Mouse (Mus musculus) lung, adult 2 months (tissue): ENCODE data around the gene R3hdm2. TPM values are rescaled to one million over a fixed set of nuclear protein-coding genes. Genes with fewer than 3 reads are reported as not detected.

Experiments
- DNase-seq: peaks from one replicate; pipeline ENCODE4 v3.0.0; 2022
- H3K4me1 ChIP-seq: fragments of 200-500 bp; 2 replicates; pipeline ENCODE4 v1.6.1; 2011; ENCODE audit warnings: low read length; ENCODE audit not compliant: control insufficient read depth, insufficient read depth
- H3K4me3 ChIP-seq: fragments of 200-500 bp; replicated peaks from 2 replicates; pipeline ENCODE3; 2011; ENCODE audit warnings: low read depth, mild to moderate bottlenecking, control low read depth, low read length; ENCODE audit errors: extremely low read depth
- CTCF ChIP-seq: fragments of 200-500 bp; IDR thresholded peaks from 2 replicates; pipeline ENCODE4 v1.5.1; 2011; ENCODE audit warnings: mild to moderate bottlenecking, low read length, control low read depth; ENCODE audit not compliant: insufficient read depth
- POLR2A ChIP-seq: fragments of 200-500 bp; IDR thresholded peaks from 2 replicates; pipeline ENCODE4 v1.6.1; 2011; ENCODE audit warnings: low read depth, mild to moderate bottlenecking, control low read depth, low read length, borderline replicate concordance; ENCODE audit errors: extremely low read depth
- WGBS: fragments of 180-500 bp; shearing (Covaris S2); methylation state at CpG from one replicate; pipeline ENCODE4 v1.1.7; 2018; 5-methylcytosine and 5-hydroxymethylcytosine counted together
- polyA plus RNA-seq: library from polyadenylated mRNA; depleted of rRNA; stranded (reverse); fragments of >200 nt; gene quantifications from 2 replicates; pipeline ENCODE4 v1.2.3, GENCODE M21; 2012

R3hdm2 gene
- polyA plus RNA-seq, 1 experiment = 129 TPM

- TF ChIP-seq CTCF = no peak
- TF ChIP-seq POLR2A = no peak
- H3K4me3 ChIP-seq = no peak within 1 kb of the TSS
- WGBS = under 1% methylated on average over 61 of the region's 78 CpGs
- DNase-seq = no peak
- H3K4me1 ChIP-seq = peaks cover 7% of the 10 kb centered on the region
Observed at GRCm38 (mm10) chr10:127534036-127534928, 154.2 kb downstream of the R3hdm2 start, which contains the start of gene Nxph4. Gene Nxph4 (minus strand): TSS chr10:127534559.

- WGBS = 1% methylated on average over 29 of the region's 30 CpGs
- Histone ChIP-seq H3K4me1 (peaks cover 7% of the 10 kb centered on the region), H3K4me3 (no peak overlapping the region)
- DNase-seq = no peak
- TF ChIP-seq CTCF = no peak
- no peak for TF ChIP-seq POLR2A
Observed at GRCm38 (mm10) chr10:127534929-127535384, 154.8 kb downstream of the R3hdm2 start.

DNA sequence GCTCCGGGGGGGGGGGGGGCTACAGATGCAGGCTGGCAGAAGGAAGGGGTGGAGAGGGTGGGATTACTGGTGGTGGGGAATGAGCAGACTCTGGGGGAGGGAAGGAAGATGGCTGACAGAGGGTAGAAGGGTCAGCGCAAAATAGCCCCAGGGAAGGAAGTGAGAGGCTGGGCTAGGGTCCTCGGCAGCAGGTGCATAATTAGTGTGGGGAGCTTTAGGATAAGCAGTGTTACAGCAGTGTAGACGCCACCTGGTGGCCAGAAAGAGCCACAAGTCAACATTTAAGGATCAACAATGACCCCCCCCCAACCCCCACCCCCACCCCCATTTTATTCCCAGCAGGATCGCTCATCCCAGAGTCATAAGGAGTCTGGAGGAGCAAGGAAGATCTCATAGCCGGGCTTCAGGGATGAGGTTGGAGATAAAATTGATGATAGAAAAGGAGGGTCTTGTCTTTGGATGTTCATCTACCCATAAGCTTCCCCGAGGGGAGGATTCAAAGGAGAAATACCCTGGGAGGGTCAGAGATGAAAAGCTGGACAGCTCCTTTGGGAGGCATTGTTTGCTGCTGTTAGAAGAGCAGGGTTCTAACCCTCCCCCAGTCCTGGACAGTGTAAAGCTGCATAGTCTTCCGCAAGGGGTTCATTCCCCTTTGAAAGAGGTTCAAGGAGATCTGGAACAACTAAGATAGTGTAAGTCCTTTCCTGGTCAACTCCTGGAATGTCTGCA is 156.6 kb downstream of the R3hdm2 start:
- WGBS = 17% methylated on average over 8 of the region's 8 CpGs
- DNase-seq = no peak
- no peak for TF ChIP-seq POLR2A
- peak; percentile 23; the same call in 1 of the 2 replicates for TF ChIP-seq CTCF
- Histone ChIP-seq H3K4me3 (no peak overlapping the region), H3K4me1 (peaks cover 7% of the 10 kb centered on the region)

GRCm38 (mm10) chr10:127537854-127538583 is 157.9 kb downstream of the R3hdm2 start:
- WGBS = 27% methylated on average over 7 of the region's 7 CpGs
- TF ChIP-seq CTCF (peak; percentile 98), POLR2A (no peak; the same call in 1 of the 2 replicates)
- DNase-seq = peak; percentile 74
- Histone ChIP-seq H3K4me3 (no peak overlapping the region), H3K4me1 (peaks cover 7% of the 10 kb centered on the region)

DNA sequence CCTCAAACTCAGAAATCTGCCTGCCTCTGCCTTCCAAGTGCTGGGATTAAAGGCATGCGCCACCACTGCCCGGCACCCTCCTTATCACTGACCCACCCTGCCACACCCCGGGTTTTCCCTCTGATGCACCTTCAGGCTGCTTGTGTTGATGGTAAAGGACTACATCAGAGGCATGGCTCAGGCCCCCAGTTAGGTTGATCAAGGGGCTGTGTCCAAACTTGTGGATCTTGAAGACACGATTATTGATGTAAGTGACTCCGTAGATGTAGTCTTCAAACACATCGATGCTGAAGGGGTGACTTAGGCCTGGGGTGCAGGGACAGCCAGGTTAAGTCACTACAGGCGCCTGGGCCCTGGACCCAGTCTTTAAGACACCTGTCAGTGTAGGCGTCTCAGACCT is 161.4 kb downstream of the R3hdm2 start:
- Histone ChIP-seq H3K4me1 (no peaks in the 10 kb centered on the region), H3K4me3 (no peak overlapping the region)
- WGBS = 91% methylated on average over 8 of the region's 8 CpGs
- no peak for DNase-seq
- TF ChIP-seq CTCF = no peak
- TF ChIP-seq POLR2A = no peak

- TF ChIP-seq CTCF = no peak
- no peak for TF ChIP-seq POLR2A
- WGBS = 69% methylated on average over 13 of the region's 13 CpGs
- no peak for DNase-seq
Observed at GRCm38 (mm10) chr10:127542084-127542483, 162.0 kb downstream of the R3hdm2 start.

DNA sequence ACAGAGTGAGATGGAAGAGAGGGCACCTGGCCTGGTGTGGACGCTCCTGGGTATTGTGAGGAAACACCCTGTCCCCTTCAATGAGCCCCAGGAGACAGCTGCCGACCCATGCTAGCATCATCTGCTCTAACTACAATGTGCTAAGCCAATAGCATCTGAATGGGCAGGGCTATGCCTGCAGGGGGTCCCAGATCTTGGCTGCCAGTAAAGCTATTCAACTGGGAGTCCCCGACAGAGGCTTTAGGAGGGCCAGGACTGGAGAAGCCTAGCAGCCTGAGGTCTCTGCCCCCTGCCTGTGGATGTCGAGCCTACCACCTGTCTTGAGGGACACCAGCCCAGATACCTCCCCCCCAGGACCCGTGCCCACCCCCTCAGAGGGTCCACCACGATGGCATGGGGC is 162.6 kb downstream of the R3hdm2 start:
- Histone ChIP-seq H3K4me1 (no peaks in the 10 kb centered on the region), H3K4me3 (no peak overlapping the region)
- 68% methylated on average over 6 of the region's 6 CpGs for WGBS
- no peak for DNase-seq
- TF ChIP-seq POLR2A = no peak
- no peak for TF ChIP-seq CTCF

More at GRCm38 (mm10) chr10:127542084-127542483, 162.0 kb downstream of the R3hdm2 start:
- no peaks in the 10 kb centered on the region for H3K4me1 ChIP-seq
- H3K4me3 ChIP-seq = no peak overlapping the region

DNA sequence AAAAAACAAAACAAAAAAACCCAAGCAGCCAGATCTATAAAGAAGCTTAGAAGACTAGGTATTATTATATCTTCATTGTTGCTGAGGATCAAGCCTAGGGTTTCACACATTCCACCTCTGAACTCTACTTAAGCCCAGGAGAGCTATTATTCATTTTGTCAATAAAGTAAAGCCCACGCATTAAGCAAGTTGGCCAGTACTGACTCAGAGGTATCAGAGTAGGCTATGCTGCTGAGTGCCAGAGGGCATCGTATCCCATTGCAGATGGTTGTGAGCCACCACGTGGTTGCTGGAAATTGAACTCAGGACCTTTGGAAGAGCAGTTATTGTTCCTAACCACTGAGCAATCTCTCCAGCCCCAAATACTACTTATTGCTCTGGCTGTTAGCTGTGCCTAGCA is 163.8 kb downstream of the R3hdm2 start:
- H3K4me1 ChIP-seq = no peaks in the 10 kb centered on the region
- TF ChIP-seq POLR2A (no peak), CTCF (no peak)
- no peak for DNase-seq
- no peak overlapping the region for H3K4me3 ChIP-seq
- WGBS = 73% methylated on average over 3 of the region's 3 CpGs

DNA sequence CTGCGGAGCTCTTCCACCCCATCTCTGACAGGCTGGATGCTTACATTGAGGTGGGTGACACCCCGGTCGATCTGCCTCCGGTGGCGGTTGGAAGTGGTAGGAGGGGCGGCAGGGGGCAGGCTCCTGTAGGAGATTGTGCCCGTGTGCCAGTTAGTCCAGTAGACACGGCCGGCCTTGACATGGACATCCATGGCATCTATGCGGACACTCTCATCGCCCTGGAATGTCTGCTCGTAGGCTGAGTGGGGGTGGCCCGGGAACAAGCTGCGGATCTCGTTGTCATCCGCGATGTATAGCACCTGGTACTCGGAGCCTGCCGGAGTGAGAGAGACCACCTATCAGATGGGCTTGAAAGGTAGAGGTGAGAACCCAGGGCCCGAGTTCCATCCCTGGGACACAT is 164.2 kb downstream of the R3hdm2 start:
- Histone ChIP-seq H3K4me3 (no peak overlapping the region), H3K4me1 (no peaks in the 10 kb centered on the region)
- TF ChIP-seq POLR2A (no peak), CTCF (no peak)
- no peak for DNase-seq
- WGBS = 85% methylated on average over 20 of the region's 20 CpGs
